Mouse (Mus musculus) bone marrow, adult 2 months (tissue): ENCODE data around the gene Dusp16.

Experiments used
- CTCF ChIP-seq: fragments of 200-500 bp; IDR thresholded peaks from 2 replicates; pipeline ENCODE4 v1.5.1; 2011; ENCODE audit warnings: low read length, control low read depth; ENCODE audit not compliant: control insufficient read depth, insufficient read depth
- POLR2A ChIP-seq: fragments of 200-500 bp; IDR thresholded peaks from 2 replicates; pipeline ENCODE4 v1.6.1; 2011; ENCODE audit warnings: low read depth, mild to moderate bottlenecking, control low read depth, low read length, borderline replicate concordance; ENCODE audit not compliant: control insufficient read depth

DNA sequence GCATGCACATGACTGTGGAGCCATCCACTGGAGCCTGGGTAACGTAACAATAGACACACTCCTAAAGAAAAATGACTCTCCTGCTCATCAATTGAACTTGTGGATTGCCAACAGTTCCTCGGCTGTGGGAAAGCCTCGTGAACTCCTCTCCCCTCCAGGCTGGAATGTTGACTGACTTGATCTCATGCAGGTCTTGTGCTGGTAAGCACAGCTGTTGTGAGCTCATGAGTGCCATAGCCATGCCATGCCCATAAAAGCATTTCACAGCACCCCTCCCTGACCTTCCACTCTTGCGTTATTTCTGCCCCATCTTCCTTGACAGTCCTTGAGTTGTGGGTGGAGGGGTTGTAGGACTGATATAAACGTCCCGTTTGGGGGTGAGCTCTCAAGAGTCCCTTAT, 28.0 kb upstream of the Dusp16 start:
- no peak for TF ChIP-seq CTCF
- TF ChIP-seq POLR2A, result no peak
